Mouse (Mus musculus): Measurements from ENCODE around the gene Ube2m. TPM values are rescaled to one million over a fixed set of nuclear protein-coding genes. Genes with fewer than 3 reads are reported as not detected.

The Ube2m gene
- polyA plus RNA-seq, 1 experiment = 377 TPM

- Histone ChIP-seq H3K36me3 (ENCODE audit: control insufficient read depth, insufficient read depth, low read length) (no peaks in the 10 kb centered on the region), H3K27me3 (ENCODE audit: control insufficient read depth, insufficient read depth, low read length) (no peaks in the 10 kb centered on the region), H3K27ac (ENCODE audit: control insufficient read depth, insufficient read depth, low read depth, low read length) (peak within 1 kb of the TSS; percentile 61; the same call in 1 of the 2 replicates), H3K4me1 (ENCODE audit: control insufficient read depth, insufficient read depth, low read length) (no peaks in the 10 kb centered on the region; the same call in none of the 2 replicates), H3K4me3 (ENCODE audit: control insufficient read depth, low read depth, low read length) (no peak within 1 kb of the TSS; the same call in none of the 2 replicates)
- no peak for TF ChIP-seq POLR2A (IDR thresholded peaks at IDR 0.05; ENCODE audit: control insufficient read depth, low read depth, low read length)
- no peak for TF ChIP-seq CTCF (IDR thresholded peaks at IDR 0.05; ENCODE audit: control insufficient read depth, insufficient read depth, insufficient replicate concordance, low read depth, low read length)
Measured at GRCm38 (mm10) chr7:12998053-12998452, 40.0 kb downstream of the Ube2m start, which contains the start of gene Slc27a5. Gene Slc27a5, minus strand, starts transcription at chr7:12998192.

DNA sequence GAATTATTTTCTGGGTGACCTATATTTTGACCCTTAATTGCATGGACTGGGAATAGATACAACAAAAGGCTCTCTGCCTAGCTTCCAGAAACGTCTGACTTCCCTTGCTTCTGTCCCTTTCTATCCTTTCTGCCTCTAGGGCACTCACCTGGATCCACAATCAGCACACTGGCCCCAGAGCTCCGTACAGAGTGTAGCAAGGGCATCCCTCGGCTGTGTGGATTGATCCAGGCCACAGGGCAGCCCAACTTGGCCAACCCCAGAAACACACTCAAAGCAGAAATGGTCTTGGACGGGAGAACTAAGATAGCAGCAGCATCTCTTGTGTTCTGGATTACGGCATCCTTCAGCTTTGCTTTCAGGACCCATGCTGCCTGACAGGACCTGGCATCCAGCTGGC lies 40.8 kb downstream of the Ube2m start:
- TF ChIP-seq CTCF (IDR thresholded peaks at IDR 0.05; ENCODE audit: control insufficient read depth, insufficient read depth, insufficient replicate concordance, low read depth, low read length) (no peak), POLR2A (IDR thresholded peaks at IDR 0.05; ENCODE audit: control insufficient read depth, low read depth, low read length) (no peak)
- Histone ChIP-seq H3K36me3 (ENCODE audit: control insufficient read depth, insufficient read depth, low read length) (no peaks in the 10 kb centered on the region), H3K27ac (ENCODE audit: control insufficient read depth, insufficient read depth, low read depth, low read length) (no peak overlapping the region), H3K4me3 (ENCODE audit: control insufficient read depth, low read depth, low read length) (no peak overlapping the region; the same call in none of the 2 replicates), H3K4me1 (ENCODE audit: control insufficient read depth, insufficient read depth, low read length) (no peaks in the 10 kb centered on the region; the same call in none of the 2 replicates), H3K27me3 (ENCODE audit: control insufficient read depth, insufficient read depth, low read length) (no peaks in the 10 kb centered on the region)

- no peak overlapping the region for H3K4me3 ChIP-seq (ENCODE audit: control insufficient read depth, low read depth, low read length)
- no peaks in the 10 kb centered on the region; the same call in none of the 2 replicates for H3K4me1 ChIP-seq (ENCODE audit: control insufficient read depth, insufficient read depth, low read length)
- H3K36me3 ChIP-seq (ENCODE audit: control insufficient read depth, insufficient read depth, low read length) = no peaks in the 10 kb centered on the region
- H3K27me3 ChIP-seq (ENCODE audit: control insufficient read depth, insufficient read depth, low read length) = no peaks in the 10 kb centered on the region
- TF ChIP-seq POLR2A (IDR thresholded peaks at IDR 0.05; ENCODE audit: control insufficient read depth, low read depth, low read length) (no peak), CTCF (IDR thresholded peaks at IDR 0.05; ENCODE audit: control insufficient read depth, insufficient read depth, insufficient replicate concordance, low read depth, low read length) (no peak)
- H3K27ac ChIP-seq (ENCODE audit: control insufficient read depth, insufficient read depth, low read depth, low read length) = no peak overlapping the region
Measured at GRCm38 (mm10) chr7:12995862-12996261, 42.2 kb downstream of the Ube2m start.

GRCm38 (mm10) chr7:12993148-12993547 lies 44.9 kb downstream of the Ube2m start:
- Histone ChIP-seq H3K4me3 (ENCODE audit: control insufficient read depth, low read depth, low read length) (no peak overlapping the region), H3K36me3 (ENCODE audit: control insufficient read depth, insufficient read depth, low read length) (no peaks in the 10 kb centered on the region), H3K27me3 (ENCODE audit: control insufficient read depth, insufficient read depth, low read length) (no peaks in the 10 kb centered on the region), H3K4me1 (ENCODE audit: control insufficient read depth, insufficient read depth, low read length) (peaks cover 2% of the 10 kb centered on the region), H3K27ac (ENCODE audit: control insufficient read depth, insufficient read depth, low read depth, low read length) (no peak overlapping the region)
- TF ChIP-seq POLR2A (IDR thresholded peaks at IDR 0.05; ENCODE audit: control insufficient read depth, low read depth, low read length) = no peak
- TF ChIP-seq CTCF (IDR thresholded peaks at IDR 0.05; ENCODE audit: control insufficient read depth, insufficient read depth, insufficient replicate concordance, low read depth, low read length) = no peak

DNA sequence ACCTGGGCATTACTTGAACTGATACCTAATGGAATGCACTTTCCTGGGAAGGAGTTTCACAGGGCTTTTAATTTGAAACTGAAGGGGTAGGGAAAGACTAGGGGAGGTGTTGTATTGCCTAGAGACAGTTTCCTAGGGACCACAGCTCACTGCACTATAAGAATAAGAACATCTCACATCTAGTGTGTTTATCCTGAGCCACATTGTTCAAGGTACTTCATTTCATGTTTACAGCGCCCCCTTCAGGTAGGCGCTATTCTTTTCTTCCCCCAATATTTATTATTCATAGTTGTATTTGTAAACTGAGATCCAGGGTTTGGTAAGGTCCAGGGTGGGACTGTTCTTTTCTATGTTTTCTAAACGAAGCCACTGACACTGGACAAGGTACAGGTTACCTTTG lies 45.9 kb downstream of the Ube2m start:
- TF ChIP-seq POLR2A (IDR thresholded peaks at IDR 0.05; ENCODE audit: control insufficient read depth, low read depth, low read length) (no peak), CTCF (IDR thresholded peaks at IDR 0.05; ENCODE audit: control insufficient read depth, insufficient read depth, insufficient replicate concordance, low read depth, low read length) (no peak)
- peaks cover 2% of the 10 kb centered on the region for H3K4me1 ChIP-seq (ENCODE audit: control insufficient read depth, insufficient read depth, low read length)

GRCm38 (mm10) chr7:12987409-12988189 lies 50.5 kb downstream of the Ube2m start:
- H3K4me3 ChIP-seq (ENCODE audit: control insufficient read depth, low read depth, low read length) = no peak overlapping the region
- H3K27me3 ChIP-seq (ENCODE audit: control insufficient read depth, insufficient read depth, low read length) = no peaks in the 10 kb centered on the region
- TF ChIP-seq POLR2A (IDR thresholded peaks at IDR 0.05; ENCODE audit: control insufficient read depth, low read depth, low read length) = no peak
- TF ChIP-seq CTCF (IDR thresholded peaks at IDR 0.05; ENCODE audit: control insufficient read depth, insufficient read depth, insufficient replicate concordance, low read depth, low read length) = no peak
- H3K36me3 ChIP-seq (ENCODE audit: control insufficient read depth, insufficient read depth, low read length) = no peaks in the 10 kb centered on the region; the same call in 1 of the 2 replicates
- peaks cover 2% of the 10 kb centered on the region for H3K4me1 ChIP-seq (ENCODE audit: control insufficient read depth, insufficient read depth, low read length)
- no peak overlapping the region for H3K27ac ChIP-seq (ENCODE audit: control insufficient read depth, insufficient read depth, low read depth, low read length)

More for the DNA sequence above, 45.9 kb downstream of the Ube2m start:
- Histone ChIP-seq H3K36me3 (ENCODE audit: control insufficient read depth, insufficient read depth, low read length) (no peaks in the 10 kb centered on the region), H3K27me3 (ENCODE audit: control insufficient read depth, insufficient read depth, low read length) (no peaks in the 10 kb centered on the region), H3K4me3 (ENCODE audit: control insufficient read depth, low read depth, low read length) (no peak overlapping the region), H3K27ac (ENCODE audit: control insufficient read depth, insufficient read depth, low read depth, low read length) (no peak overlapping the region)

- Histone ChIP-seq H3K36me3 (ENCODE audit: control insufficient read depth, insufficient read depth, low read length) (no peaks in the 10 kb centered on the region; the same call in 1 of the 2 replicates), H3K4me1 (ENCODE audit: control insufficient read depth, insufficient read depth, low read length) (peaks cover 2% of the 10 kb centered on the region), H3K27ac (ENCODE audit: control insufficient read depth, insufficient read depth, low read depth, low read length) (no peak overlapping the region), H3K4me3 (ENCODE audit: control insufficient read depth, low read depth, low read length) (no peak overlapping the region), H3K27me3 (ENCODE audit: control insufficient read depth, insufficient read depth, low read length) (no peaks in the 10 kb centered on the region)
- TF ChIP-seq POLR2A (IDR thresholded peaks at IDR 0.05; ENCODE audit: control insufficient read depth, low read depth, low read length) = no peak
- no peak for TF ChIP-seq CTCF (IDR thresholded peaks at IDR 0.05; ENCODE audit: control insufficient read depth, insufficient read depth, insufficient replicate concordance, low read depth, low read length)
Measured at GRCm38 (mm10) chr7:12986906-12987305, 51.2 kb downstream of the Ube2m start.
